Mouse (Mus musculus) adrenal gland (tissue): Measurements from ENCODE around the gene Pde10a.

Source experiments
- intact Hi-C: fragments of 180-260 bp; cut with DNase I; formaldehyde crosslinking; loops from one replicate; pipeline ENCODE4 v1.15.1; 2025

Gene Pde10a

GRCm38 (mm10) chr17:8798531-8799295, 273.5 kb downstream of the Pde10a start:
- intact Hi-C loops, result no loop called here

- intact Hi-C loops, result no loop called here
Measured at GRCm38 (mm10) chr17:8799296-8799731, 274.1 kb downstream of the Pde10a start.

GRCm38 (mm10) chr17:8799914-8800420, 274.8 kb downstream of the Pde10a start:
- intact Hi-C loops, result loop anchor here (5.0 kb wide), 2 partner anchors 48 to 137 kb away; no protein-coding TSS in a partner anchor

DNA sequence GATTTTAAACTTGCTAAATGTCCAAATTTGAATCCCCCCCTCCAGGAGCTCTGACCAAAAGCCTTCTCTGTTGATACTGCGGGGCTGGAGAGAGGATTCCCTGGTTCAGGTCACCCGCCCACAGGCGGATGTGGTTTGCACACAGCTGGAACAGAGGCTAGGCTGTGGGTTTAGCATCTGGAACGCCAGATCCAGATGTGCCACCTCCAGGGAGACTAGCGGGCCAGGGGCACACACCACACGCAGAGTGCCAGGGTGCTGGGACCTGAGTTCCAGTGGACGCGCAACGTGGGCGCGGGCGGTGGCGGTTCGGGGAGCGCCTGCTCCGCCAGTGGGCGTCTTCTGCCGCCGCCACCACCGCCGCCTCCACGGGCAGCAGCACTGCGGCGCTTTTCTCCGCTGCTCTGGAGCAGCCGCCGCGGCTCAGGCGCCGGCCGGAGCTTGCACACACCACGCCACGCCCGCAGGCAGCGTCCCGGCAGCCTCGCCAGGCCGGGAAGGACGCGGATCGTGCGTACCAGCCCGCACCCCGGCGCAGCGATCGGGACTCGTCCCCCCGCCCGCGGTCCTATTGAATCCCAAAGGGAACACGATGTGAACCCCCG, 275.4 kb downstream of the Pde10a start:
- intact Hi-C loops, result loop anchor here (5.0 kb wide), 2 partner anchors 48 to 137 kb away; no protein-coding TSS in a partner anchor

- intact Hi-C loops, result loop anchor here (5.0 kb wide), 2 partner anchors 49 to 136 kb away; no protein-coding TSS in a partner anchor
Measured at GRCm38 (mm10) chr17:8801083-8801854, 276.1 kb downstream of the Pde10a start.

- intact Hi-C loops, result loop anchor here (5.0 kb wide), 2 partner anchors 49 to 136 kb away; no protein-coding TSS in a partner anchor
Measured at GRCm38 (mm10) chr17:8801855-8802104, 276.6 kb downstream of the Pde10a start.

DNA sequence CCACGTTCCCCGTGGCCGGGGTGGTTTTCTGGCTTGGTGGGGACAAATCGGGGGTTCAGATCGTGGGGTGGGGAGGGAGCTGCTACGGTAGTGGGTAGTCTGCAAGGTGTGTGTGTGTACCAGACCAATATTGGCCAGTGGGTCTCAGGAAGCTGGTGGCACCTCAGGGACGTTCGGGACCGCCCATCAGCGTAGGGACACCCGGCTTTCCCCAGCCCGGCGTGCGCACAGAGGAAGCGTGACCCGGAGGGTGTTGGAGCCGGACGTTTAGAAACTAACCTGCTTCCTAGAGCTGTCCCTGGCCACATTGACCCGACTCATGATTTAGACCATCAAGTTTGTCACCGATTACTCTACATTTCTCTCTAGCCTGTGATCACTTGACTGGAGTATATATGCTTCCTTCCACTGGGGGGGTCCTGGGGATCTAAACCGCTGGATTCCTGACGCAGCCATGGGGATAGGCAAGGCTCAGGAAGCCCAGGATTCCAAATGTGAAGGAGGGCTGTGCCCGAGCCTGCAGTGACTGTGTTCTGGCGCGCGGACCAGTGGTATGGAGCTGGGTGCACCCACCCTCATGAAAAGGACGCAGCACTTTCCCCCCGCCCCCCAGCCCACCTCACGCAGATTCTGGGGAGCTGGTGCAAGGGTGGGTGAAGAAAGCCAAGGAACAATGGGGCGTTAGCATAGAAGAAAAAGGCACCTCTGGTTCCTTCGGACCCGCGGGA, 277.2 kb downstream of the Pde10a start:
- intact Hi-C loops, result loop anchor here (5.0 kb wide), 2 partner anchors 50 to 135 kb away; no protein-coding TSS in a partner anchor

GRCm38 (mm10) chr17:8802889-8803799, 278.0 kb downstream of the Pde10a start:
- intact Hi-C loops, result loop anchor here (5.0 kb wide), 2 partner anchors 51 to 134 kb away; no protein-coding TSS in a partner anchor

- intact Hi-C loops, result loop anchor here (5.0 kb wide), 3 partner anchors 65 to 195 kb away; no protein-coding TSS in a partner anchor
Measured at GRCm38 (mm10) chr17:8807345-8807744, 282.2 kb downstream of the Pde10a start.

- intact Hi-C loops, result loop anchor here (5.0 kb wide), 3 partner anchors 67 to 197 kb away; no protein-coding TSS in a partner anchor
Measured at GRCm38 (mm10) chr17:8809771-8810170, 284.6 kb downstream of the Pde10a start.

GRCm38 (mm10) chr17:8810201-8810600, 285.0 kb downstream of the Pde10a start:
- intact Hi-C loops, result no loop called here

DNA sequence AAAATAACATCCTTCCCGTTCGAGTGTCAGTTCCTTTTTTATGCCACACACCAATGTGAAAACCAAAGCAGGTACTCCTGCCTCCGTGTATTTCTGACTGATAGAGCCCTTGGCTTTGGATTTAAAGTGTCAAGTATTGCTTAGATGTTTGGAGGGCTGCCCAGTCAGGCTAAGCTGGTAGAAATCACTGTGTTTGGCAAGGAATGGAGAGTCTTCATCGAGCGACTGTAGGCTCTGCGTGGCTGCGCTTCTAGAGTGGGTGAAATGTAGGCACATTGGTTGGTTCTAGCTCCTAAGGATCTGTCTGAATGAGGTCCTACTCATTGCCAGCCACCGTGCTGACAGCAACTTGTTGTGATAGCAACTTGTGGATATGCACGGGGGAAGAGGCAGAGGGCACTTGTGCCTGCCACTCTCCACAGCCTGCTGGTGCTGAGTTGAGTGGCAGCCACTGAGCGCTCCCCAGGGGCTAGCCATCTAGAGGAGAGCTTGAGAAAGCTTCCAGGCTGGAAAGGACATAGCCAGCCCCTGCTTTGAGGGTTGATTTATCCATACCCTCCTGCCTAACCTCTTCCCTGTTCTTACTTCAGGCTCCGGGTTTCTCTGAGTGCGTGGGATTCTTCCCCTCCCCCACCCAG, 287.2 kb downstream of the Pde10a start:
- intact Hi-C loops, result no loop called here

DNA sequence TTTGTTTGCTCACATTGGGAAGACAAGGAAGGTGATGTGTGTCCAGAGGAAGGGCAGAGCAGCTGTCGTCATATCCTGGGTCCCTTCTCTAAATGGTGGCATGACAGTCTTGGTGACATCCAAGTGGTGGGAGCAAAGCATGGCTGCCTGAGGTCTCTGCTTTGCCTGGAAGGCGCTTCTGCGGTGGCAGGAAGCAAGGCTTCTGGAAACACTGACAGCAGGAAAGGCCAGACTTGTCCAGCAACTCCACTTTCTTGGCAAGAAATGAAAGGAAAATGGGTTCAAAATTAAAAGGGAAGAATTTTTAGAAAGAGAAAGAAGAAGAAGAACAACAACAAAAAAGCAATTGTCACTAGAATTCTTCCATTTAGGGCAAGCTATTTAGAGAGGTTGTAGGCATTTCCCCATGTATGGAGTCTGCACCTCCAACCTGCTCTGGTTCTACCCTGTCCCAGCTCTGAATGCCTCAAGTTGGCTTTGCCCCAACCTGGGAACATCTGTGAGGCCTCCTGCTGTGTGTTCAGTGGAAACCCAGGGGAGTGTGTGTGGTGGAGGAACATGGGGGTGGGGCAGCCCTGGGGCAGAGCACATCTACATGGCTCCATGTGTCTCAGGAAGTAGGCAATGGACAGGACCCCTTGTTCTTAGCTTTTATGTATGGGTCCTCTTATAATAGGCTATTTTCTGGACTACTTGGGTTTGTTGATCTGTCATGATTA, 288.8 kb downstream of the Pde10a start:
- intact Hi-C loops, result no loop called here

DNA sequence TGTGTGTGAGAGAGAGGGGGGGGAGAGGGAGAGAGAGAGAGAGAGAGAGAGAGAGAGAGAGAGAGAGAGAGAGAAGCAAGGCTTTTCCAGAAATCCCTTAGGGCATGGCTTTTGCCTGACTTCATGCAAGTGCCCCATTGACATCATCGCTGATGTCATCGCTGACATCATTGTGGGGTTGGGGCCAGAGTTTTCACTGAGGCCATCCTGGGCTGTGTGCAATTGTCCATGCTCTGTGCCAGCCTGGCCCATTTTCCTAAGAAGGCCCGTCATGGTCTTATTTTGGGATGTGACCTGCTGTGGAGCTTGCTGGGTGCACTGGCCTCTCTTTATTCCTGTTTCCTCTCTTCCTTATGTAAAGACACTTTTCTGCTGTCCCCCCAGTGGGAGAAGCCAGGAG, 290.2 kb downstream of the Pde10a start:
- intact Hi-C loops, result no loop called here

DNA sequence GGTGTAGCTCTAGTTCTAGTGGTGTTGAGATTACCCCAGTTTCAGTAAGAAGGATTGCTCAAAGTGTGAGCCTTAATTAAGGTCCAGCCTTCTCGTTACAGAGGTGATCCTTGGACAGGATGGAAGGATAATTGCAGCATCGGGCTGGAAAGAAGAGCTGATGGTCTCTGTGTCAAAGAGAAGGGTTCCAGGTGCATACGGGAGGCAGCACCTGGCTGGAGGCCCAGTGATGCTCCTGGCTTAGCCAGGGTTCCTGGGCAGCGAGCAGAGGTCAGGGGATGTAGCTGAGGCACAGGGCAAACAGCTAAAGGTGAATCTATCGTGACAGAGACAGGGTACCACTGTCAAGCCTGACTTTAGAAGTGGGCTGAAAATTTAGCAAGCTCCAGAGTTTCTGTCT, 290.7 kb downstream of the Pde10a start:
- intact Hi-C loops, result no loop called here

DNA sequence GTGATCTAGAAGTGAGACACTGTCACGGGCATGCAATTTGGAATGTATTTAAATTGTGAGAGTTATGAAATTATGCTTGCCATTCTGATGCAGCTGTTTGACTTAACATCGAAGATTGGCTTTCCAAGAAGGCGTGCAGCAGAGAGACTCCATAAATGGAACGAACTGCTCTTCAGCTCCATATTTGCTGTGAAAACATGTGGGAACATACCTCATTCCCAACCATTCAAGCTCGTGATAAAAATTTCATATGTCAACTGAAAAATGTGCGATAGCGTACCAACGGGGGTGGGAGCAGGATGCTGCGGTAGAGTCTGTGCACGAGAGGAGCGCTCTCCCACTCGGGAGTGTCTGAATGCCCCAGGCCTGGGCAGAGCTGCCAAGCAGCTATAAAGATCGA, 293.5 kb downstream of the Pde10a start:
- intact Hi-C loops, result no loop called here

DNA sequence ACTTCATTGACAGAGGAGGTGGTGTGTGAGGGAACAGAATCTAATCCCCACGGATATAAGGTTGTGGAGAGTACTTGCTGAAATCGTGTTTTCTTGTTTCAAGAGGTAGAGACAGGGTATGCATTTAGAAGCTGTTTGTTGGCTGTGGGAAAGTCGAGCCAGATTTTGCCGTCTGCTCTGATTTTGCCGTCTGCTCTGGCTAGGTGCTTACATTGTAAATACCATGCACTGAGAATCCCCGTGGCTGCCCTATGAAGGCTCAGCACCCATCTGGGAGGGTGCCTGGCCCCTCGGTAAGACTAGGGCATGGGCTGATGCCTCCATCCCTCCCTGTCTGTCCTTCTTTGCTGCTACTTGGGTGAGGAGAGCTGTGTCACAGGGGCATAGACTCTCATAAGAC, 298.4 kb downstream of the Pde10a start:
- intact Hi-C loops, result no loop called here

DNA sequence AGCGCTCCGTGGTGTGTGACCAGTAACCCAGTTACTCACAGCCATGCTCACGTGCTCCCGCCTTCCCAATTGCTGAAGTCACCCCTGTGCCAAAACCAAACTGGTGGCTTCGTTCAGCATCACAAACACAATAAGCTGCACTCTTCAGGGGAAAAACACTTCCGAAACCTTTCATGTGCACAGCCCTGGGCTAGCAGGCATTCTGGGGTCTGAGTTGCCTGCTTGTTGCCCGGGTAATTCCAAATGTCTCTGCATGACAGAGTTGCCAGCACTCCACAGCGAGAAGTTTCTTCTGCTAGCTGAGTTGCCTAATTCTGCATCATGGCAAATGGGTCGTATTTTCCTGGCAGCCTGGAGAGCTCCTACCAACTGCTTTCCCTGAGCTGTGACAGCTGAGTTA, 302.0 kb downstream of the Pde10a start:
- intact Hi-C loops, result no loop called here

DNA sequence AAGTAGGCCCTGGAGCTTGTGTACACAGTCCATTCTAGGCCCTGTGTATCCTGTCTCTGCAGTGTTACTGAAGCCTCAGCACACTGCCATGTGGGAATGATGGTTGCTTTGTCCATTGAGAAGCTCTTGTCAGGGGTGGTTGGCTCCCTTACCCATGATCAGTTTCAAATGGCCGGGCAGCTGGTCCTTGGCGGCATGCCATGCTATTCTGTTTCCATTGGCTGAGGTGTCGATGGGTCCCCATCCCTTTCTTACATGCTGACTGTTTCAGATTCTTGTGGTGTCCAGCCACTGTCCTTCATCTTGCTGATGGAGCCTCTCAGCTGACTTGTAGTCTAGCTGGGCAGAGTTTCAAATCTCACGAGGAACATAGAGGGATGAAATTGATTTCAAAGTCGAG, 305.8 kb downstream of the Pde10a start:
- intact Hi-C loops, result no loop called here
